In the genomic region with DNA sequence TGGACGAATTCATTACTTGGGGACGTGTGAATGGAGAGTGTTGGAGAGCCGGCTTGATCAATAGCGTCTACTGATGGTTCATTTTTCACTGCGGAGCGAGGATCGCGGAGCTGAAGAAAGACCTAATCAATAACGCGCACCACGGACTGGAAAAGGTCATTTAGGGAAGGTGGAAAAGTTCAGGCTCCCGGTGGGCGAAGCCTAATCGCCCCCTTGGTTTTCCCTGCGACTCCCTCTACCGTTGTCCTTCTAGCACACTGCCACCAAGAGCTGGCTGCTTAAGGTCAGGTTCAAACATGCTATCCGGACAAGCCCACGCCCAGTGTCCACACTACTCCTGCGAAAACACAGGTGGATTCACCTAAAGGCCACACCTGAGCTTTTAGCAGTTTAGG, we compare ENCODE assay signal across 8 mouse cellular contexts. TPM values are rescaled to one million over a fixed set of nuclear protein-coding genes. Genes with fewer than 3 reads are reported as not detected.
DNase-seq lines count a peak whose midpoint lies in the region; ATAC-seq and TF ChIP-seq lines count a peak whose summit lies in the region.

No protein-coding gene starts in this region.

- H3K4me1 ChIP-seq in liver, adult 2 months (ENCODE audit: control insufficient read depth, insufficient read depth, low read length): peaks cover 3% of the 10 kb centered on the region; the same call in 1 of the 2 replicates
- peaks cover 13% of the 10 kb centered on the region; the same call in 1 of the 2 replicates for H3K4me1 ChIP-seq in embryonic facial prominence, embryonic 15.5 days
- H3K4me1 ChIP-seq in limb, embryonic 10.5 days: peaks cover 15% of the 10 kb centered on the region
- H3K4me1 ChIP-seq in neural tube, embryonic 15.5 days: peaks cover 17% of the 10 kb centered on the region
- no peaks in the 10 kb centered on the region for H3K4me1 ChIP-seq in thymus, adult 2 months (replicated peaks; ENCODE audit: control insufficient read depth, insufficient read depth, low read length)

- 2% methylated on average over 19 of the region's 19 CpGs for WGBS in liver, adult 2 months
- under 1% methylated on average over 19 of the region's 19 CpGs for WGBS in embryonic facial prominence, embryonic 15.5 days
- WGBS in limb, embryonic 10.5 days: under 1% methylated on average over 19 of the region's 19 CpGs
- WGBS in neural tube, embryonic 15.5 days: under 1% methylated on average over 19 of the region's 19 CpGs
- 7% methylated on average over 19 of the region's 19 CpGs for WGBS in thymus, adult 2 months

- no peaks in the 10 kb centered on the region for H3K36me3 ChIP-seq in liver, adult 2 months (ENCODE audit: control insufficient read depth, insufficient read depth, low read length)
- H3K36me3 ChIP-seq in embryonic facial prominence, embryonic 15.5 days: no peaks in the 10 kb centered on the region
- no peaks in the 10 kb centered on the region for H3K36me3 ChIP-seq in limb, embryonic 10.5 days
- H3K36me3 ChIP-seq in neural tube, embryonic 15.5 days: no peaks in the 10 kb centered on the region
- H3K36me3 ChIP-seq in thymus, adult 2 months (ENCODE audit: control insufficient read depth, insufficient read depth, low read length): no peaks in the 10 kb centered on the region

- no peak for ATAC-seq in embryonic facial prominence, embryonic 15.5 days (ENCODE audit: insufficient number of reproducible peaks, low FRiP score, low TSS enrichment, low read depth)
- ATAC-seq in neural tube, embryonic 15.5 days (ENCODE audit: low FRiP score): no peak

- H3K9ac ChIP-seq in liver, adult 2 months (ENCODE audit: low read depth, low read length): no peak overlapping the region
- H3K9ac ChIP-seq in embryonic facial prominence, embryonic 15.5 days: no peak overlapping the region
- no peak overlapping the region for H3K9ac ChIP-seq in neural tube, embryonic 15.5 days (replicated peaks)

- no peaks in the 10 kb centered on the region for H3K79me2 ChIP-seq in liver, adult 2 months (ENCODE audit: control insufficient read depth, insufficient read depth, low read length)

- TF ChIP-seq CTCF in liver, adult 2 months (IDR thresholded peaks at IDR 0.05; ENCODE audit: low read depth, low read length): no peak
- no peak for TF ChIP-seq CTCF in thymus, adult 2 months (IDR thresholded peaks at IDR 0.05; ENCODE audit: borderline replicate concordance, control insufficient read depth, extremely low read depth, insufficient read depth, low read length, poor library complexity)

- H3K27ac ChIP-seq in liver, adult 2 months (replicated peaks; ENCODE audit: insufficient read depth, low read depth, low read length): no peak overlapping the region
- no peak overlapping the region for H3K27ac ChIP-seq in embryonic facial prominence, embryonic 15.5 days (replicated peaks)
- peak overlapping the region; percentile 38; the same call in 1 of the 2 replicates for H3K27ac ChIP-seq in limb, embryonic 10.5 days
- H3K27ac ChIP-seq in neural tube, embryonic 15.5 days (replicated peaks): no peak overlapping the region
- no peak overlapping the region for H3K27ac ChIP-seq in thymus, adult 2 months (ENCODE audit: control insufficient read depth, insufficient read depth, low read length)

- peak overlapping the region; percentile 39; the same call in 1 of the 2 replicates for H3K4me3 ChIP-seq in liver, adult 2 months (ENCODE audit: insufficient read depth, low read depth, low read length)
- peak overlapping the region; percentile 17 for H3K4me3 ChIP-seq in embryonic facial prominence, embryonic 15.5 days (replicated peaks)
- peak overlapping the region; percentile 49 for H3K4me3 ChIP-seq in limb, embryonic 10.5 days
- peak overlapping the region; percentile 23 for H3K4me3 ChIP-seq in neural tube, embryonic 15.5 days (replicated peaks)
- H3K4me3 ChIP-seq in thymus, adult 2 months (ENCODE audit: control insufficient read depth, insufficient read depth, low read length): no peak overlapping the region

- DNase-seq in liver, adult 2 months (ENCODE audit: extremely low read depth, low read depth, low spot score): no peak
- DNase-seq in liver: no peak
- no peak for DNase-seq in limb, embryonic 10.5 days (ENCODE audit: low spot score)
- DNase-seq in thymus, adult 2 months: no peak
- DNase-seq in urinary bladder, postnatal 36 days (ENCODE audit: low spot score in 2 of 2): no peak
- no peak for DNase-seq in ovary, postnatal 36 days (ENCODE audit: low spot score)

- H3K9me3 ChIP-seq in embryonic facial prominence, embryonic 15.5 days (replicated peaks): no peaks in the 10 kb centered on the region
- no peaks in the 10 kb centered on the region for H3K9me3 ChIP-seq in limb, embryonic 10.5 days (replicated peaks)
- no peaks in the 10 kb centered on the region for H3K9me3 ChIP-seq in neural tube, embryonic 15.5 days (replicated peaks)

- peaks cover 12% of the 10 kb centered on the region; the same call in 1 of the 2 replicates for H3K27me3 ChIP-seq in liver, adult 2 months (ENCODE audit: control insufficient read depth, insufficient read depth, low read length)
- peaks cover 72% of the 10 kb centered on the region for H3K27me3 ChIP-seq in embryonic facial prominence, embryonic 15.5 days
- H3K27me3 ChIP-seq in limb, embryonic 10.5 days (ENCODE audit: low read depth, poor library complexity, severe bottlenecking): peaks cover 84% of the 10 kb centered on the region
- H3K27me3 ChIP-seq in neural tube, embryonic 15.5 days (replicated peaks): peaks cover 68% of the 10 kb centered on the region
- peaks cover 4% of the 10 kb centered on the region; the same call in 1 of the 2 replicates for H3K27me3 ChIP-seq in thymus, adult 2 months (ENCODE audit: control insufficient read depth, insufficient read depth, low read length)

- TF ChIP-seq POLR2A in liver, adult 2 months (IDR thresholded peaks at IDR 0.05; ENCODE audit: extremely low read depth, insufficient read depth, low read length): no peak
- TF ChIP-seq POLR2A in thymus, adult 2 months (IDR thresholded peaks at IDR 0.05; ENCODE audit: control insufficient read depth, extremely low read depth, insufficient read depth, low read length, poor library complexity): no peak

- peak overlapping the region; percentile 38 for H3K4me2 ChIP-seq in embryonic facial prominence, embryonic 15.5 days (replicated peaks)
- peak overlapping the region; percentile 50 for H3K4me2 ChIP-seq in neural tube, embryonic 15.5 days

RNA-seq across cellular contexts. Expression of gene En2, which starts 47.0 kb away (rescaled TPM):
- total RNA-seq in liver, adult 2 months (2014; rRNA removed): under 0.01 and 0.13 TPM in 2 replicates
- 0.02 TPM in 1 of 2 replicates, not detected in the other for polyA plus RNA-seq in liver, adult 2 months (2012; rRNA removed)
- polyA plus RNA-seq in embryonic facial prominence, embryonic 15.5 days (2015; fragmentation: Nextera tagmentation; extraction: Ambion mirVana): not detected in 2 replicates
- polyA plus RNA-seq in limb, embryonic 10.5 days (2016; fragmentation: Nextera tagmentation; extraction: Ambion mirVana): not detected in 2 replicates
- not detected in 2 replicates for polyA plus RNA-seq in neural tube, embryonic 15.5 days (2015; fragmentation: Nextera tagmentation; extraction: Ambion mirVana)
- 0.04 and 0.10 TPM in 2 replicates for polyA plus RNA-seq in thymus, adult 2 months (2012; rRNA removed)

RNA-seq across cellular contexts. Expression of gene Insig1, which starts 47.4 kb away (rescaled TPM):
- total RNA-seq in liver, adult 2 months (2014; rRNA removed): 566 and 594 TPM in 2 replicates
- polyA plus RNA-seq in liver, adult 2 months (2012; rRNA removed): 465 and 525 TPM in 2 replicates
- polyA plus RNA-seq in embryonic facial prominence, embryonic 15.5 days (2015; fragmentation: Nextera tagmentation; extraction: Ambion mirVana): 44.9 and 48.5 TPM in 2 replicates
- polyA plus RNA-seq in limb, embryonic 10.5 days (2016; fragmentation: Nextera tagmentation; extraction: Ambion mirVana): 78.8 and 91.0 TPM in 2 replicates
- 62.8 and 71.6 TPM in 2 replicates for polyA plus RNA-seq in neural tube, embryonic 15.5 days (2015; fragmentation: Nextera tagmentation; extraction: Ambion mirVana)
- polyA plus RNA-seq in thymus, adult 2 months (2012; rRNA removed): 39.6 and 51.7 TPM in 2 replicates
